Mouse (Mus musculus) urinary bladder, postnatal 4 days (tissue): ENCODE measurements around the gene Arl9.
A peak's percentile ranks its signal among the peaks of the same experiment; 100 is the strongest.
"Not testable (repeated sequence)": the region's sequence is repeated elsewhere in the genome, so short reads cannot be mapped to it uniquely, and the experiment has no call there.

Experiments used
- DNase-seq, 2 experiments: peaks; one replicate each; pipeline ENCODE4 v3.0.0; 2021 to 2022; ENCODE audit warnings: low spot score in 2 of 2

Arl9 gene

DNA sequence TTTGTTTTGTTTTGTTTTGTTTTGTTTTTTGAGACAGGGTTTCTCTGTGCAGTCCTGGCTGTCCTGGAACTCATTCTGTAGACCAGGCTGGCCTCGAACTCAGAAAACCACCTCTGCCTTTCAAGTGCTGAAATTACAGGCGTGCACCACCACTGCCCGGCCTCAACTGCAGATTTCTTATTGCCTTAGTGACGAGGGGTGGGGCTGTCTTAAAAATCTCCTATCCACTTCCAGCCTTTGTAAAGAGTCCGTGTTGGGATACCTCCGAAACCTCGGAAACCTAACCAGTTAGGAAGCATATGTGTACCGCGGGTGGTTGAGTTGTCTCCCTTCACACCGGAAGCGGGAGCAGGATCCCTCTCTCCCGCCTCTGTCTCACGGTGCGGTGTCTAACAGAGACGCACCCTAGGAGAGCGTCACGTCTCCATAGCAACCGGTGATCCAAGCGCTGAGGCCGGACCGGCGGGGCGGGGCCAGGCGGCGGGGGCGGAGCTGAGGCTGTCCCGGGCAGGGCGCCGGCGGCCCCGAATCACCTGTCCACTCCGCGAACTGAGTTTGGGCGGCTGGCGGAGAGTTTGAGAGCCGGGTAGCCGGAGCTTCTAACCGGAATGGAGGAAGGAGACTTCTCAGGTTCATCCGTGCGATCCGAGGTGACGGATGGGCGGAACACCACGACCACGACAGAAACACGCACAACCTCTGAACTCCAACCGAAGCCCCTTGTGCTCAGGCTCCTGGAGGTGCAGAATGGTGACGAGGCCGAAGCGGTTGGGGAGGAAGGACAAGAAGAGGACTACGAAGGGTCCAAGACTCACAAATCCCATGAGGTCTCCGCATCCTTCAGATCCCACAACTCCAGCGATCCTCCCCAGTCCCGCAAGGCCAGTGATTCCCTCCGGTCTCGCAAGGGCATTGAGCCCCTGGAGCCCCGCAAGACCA is 12.0 kb downstream of the Arl9 start, which contains the start of gene Thegl:
Gene Thegl (plus strand): TSS at position 480 of the 939 bp plus-strand sequence.
- peak; percentile 63 to 81 for DNase-seq

- no peak for DNase-seq
Observed at GRCm38 (mm10) chr5:77028034-77028433, 24.2 kb downstream of the Arl9 start.

DNA sequence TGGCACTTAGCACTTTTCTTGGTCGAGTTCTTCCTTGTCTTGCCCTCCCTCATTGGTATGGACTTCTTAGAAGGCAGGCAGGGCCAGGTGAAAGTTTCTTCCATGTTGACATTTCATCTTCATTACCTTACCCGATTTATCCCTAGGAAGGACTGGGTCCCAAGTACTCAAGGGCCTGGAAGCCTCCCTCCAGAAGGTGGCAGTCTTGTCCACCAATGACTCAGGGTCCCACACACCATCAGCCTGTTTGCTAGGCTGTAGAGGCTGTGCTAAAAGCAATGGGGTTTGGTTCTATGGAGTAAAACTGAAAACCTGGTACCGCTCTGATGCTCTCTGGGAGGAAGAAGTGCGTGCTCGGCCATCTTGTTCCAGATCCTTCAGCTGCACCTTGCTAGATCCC is 25.9 kb downstream of the Arl9 start:
- DNase-seq = peak in 1 of 2 experiments; percentile 21

GRCm38 (mm10) chr5:77035101-77035500 is 31.2 kb downstream of the Arl9 start:
- DNase-seq = not testable (repeated sequence)

DNA sequence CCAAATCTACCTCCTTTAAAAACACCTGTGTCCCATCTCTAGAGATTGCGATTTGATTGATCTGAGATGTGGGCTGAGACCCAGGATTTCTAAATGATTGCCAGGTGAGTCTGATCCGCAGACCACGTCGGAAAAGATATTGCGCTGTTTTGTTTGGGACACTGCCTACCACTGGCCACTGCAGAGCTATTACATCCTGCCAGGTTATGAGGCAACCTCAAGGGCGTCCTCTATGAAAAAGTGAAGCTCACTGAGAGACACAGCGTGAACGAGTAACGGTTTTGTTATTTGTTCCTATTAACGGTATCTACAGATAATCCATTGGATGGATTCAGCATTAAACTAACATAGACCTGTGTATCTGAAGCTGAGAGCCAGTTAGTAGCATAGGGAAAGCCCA is 34.6 kb downstream of the Arl9 start:
- no peak for DNase-seq

- DNase-seq = no peak
Observed at GRCm38 (mm10) chr5:77039391-77039790, 35.5 kb downstream of the Arl9 start.

DNA sequence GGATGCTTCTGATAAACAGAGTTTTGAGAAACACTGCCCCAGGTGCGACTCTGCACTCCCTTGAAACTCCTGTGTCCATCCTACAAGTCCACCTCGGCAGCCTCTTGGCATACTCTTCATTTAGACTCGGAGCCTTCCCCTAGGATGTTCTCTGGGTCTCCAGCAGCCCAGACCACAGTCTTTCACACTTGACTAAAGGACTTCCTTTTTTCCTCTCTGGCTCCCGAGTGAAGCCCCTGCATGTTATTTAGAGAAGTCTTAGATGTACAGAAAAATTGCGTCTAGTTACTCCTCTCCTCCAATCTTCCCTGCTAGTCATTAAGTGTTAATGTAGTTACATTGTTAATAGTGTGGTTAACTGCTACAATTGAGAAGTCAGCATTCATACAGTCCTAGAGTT is 40.5 kb downstream of the Arl9 start:
- DNase-seq = no peak

- DNase-seq = no peak
Observed at GRCm38 (mm10) chr5:77052616-77053015, 48.8 kb downstream of the Arl9 start.

DNA sequence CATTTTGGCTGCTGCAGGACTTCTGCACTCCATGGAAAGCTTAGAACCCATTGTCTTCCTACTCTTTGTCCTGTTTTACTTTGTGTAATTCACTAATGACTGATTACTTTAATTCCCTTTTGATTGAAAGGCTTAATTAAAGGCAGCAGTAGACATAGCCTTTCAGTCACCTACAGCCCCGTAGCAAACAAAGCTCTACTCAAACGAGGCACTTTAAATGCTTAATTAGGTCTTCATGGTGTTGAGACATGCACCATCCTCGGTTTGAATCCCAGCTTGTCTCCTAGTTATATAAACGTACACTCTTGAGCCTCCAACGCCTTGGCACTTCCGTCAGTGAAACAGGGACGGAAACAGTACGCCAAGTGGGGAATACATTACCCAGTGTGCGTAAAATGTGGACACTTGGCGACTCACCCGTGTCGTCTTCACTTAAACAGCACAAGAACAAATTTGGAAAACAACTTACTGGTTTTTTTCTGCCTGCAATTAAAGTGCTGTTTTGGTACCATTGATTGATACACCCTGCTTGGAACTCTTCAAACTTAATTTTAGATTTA is 53.1 kb downstream of the Arl9 start:
- DNase-seq = no peak
